Mouse (Mus musculus): ENCODE measurements around the gene Iqcg. TPM values are rescaled to one million over a fixed set of nuclear protein-coding genes. Genes with fewer than 3 reads are reported as not detected.

The Iqcg gene
- total and polyA plus RNA-seq, 3 experiments: 3.4 to 21.8 (median 7.3) TPM

GRCm38 (mm10) chr16:33015986-33016385 is 40.0 kb downstream of the Iqcg start:
- Histone ChIP-seq H3K4me2 (ENCODE audit: insufficient read depth, low read depth, poor library complexity, severe bottlenecking) (no peak overlapping the region), H3K9me3 (replicated peaks; ENCODE audit: low read length) (no peaks in the 10 kb centered on the region), H3K27ac (ENCODE audit: insufficient read depth, low read depth) (no peak overlapping the region), H3K4me1 (ENCODE audit: control insufficient read depth in 1 of 2, insufficient read depth in 2 of 2) (peaks cover 15 to 20% of the 10 kb centered on the region in 2 experiments), H3K79me2 (replicated peaks; ENCODE audit: control insufficient read depth, extremely low read depth, insufficient read depth, poor library complexity, severe bottlenecking) (no peaks in the 10 kb centered on the region), H3K4me3 (replicated peaks in 1 of 3; ENCODE audit: low read depth in 2 of 3, low read length in 2 of 3, poor library complexity in 1 of 3) (no peak overlapping the region), H3K36me3 (replicated peaks in 1 of 2; ENCODE audit: control insufficient read depth in 1 of 2, insufficient read depth in 1 of 2, low read length in 1 of 2) (peaks cover 24 to 79% of the 10 kb centered on the region in 2 experiments), H3K27me3 (replicated peaks) (no peaks in the 10 kb centered on the region), H3K9ac (ENCODE audit: insufficient read depth, low read depth) (no peak overlapping the region)
- no peak for TF ChIP-seq MAFK (IDR thresholded peaks at IDR 0.05; ENCODE audit: insufficient replicate concordance, low read length)
- no peak for TF ChIP-seq NRF1 (IDR thresholded peaks at IDR 0.05; ENCODE audit: low read depth, low read length)
- TF ChIP-seq USF2 (conservative IDR thresholded peaks at IDR 0.05; ENCODE audit: low read depth, low read length): no peak
- no peak for TF ChIP-seq ZMIZ1 (IDR thresholded peaks at IDR 0.05; ENCODE audit: low read depth, low read length)
- no peak for TF ChIP-seq MEF2A (IDR thresholded peaks at IDR 0.05; ENCODE audit: borderline replicate concordance, low read depth, low read length)
- no peak for TF ChIP-seq PAX5 (IDR thresholded peaks at IDR 0.05; ENCODE audit: low read length)
- no peak for TF ChIP-seq MAZ (IDR thresholded peaks at IDR 0.05; ENCODE audit: low read depth, low read length)
- no peak for TF ChIP-seq GABPA (IDR thresholded peaks at IDR 0.05; ENCODE audit: insufficient replicate concordance, low read depth, low read length)
- no peak for TF ChIP-seq USF1 (IDR thresholded peaks at IDR 0.05; ENCODE audit: low read depth, low read length)
- TF ChIP-seq KAT2A (IDR thresholded peaks at IDR 0.05; ENCODE audit: insufficient replicate concordance, low read length): no peak
- TF ChIP-seq IRF4 (IDR thresholded peaks at IDR 0.05; ENCODE audit: low read depth, low read length): no peak
- no peak for TF ChIP-seq POLR2A (IDR thresholded peaks at IDR 0.05; ENCODE audit: low read depth, low read length)
- in situ Hi-C loops (cut with MboI; ENCODE audit: low pct_ligation_motif_present, low pct_unique_long_range_greater_than_20kb, low sequenced_read_pairs) (no loop called here), dilution Hi-C loops (cut with MboI; ENCODE audit: extremely low pct_ligation_motif_present, extremely low pct_unique_long_range_greater_than_20kb, low sequenced_read_pairs) (no loop called here)
- DNase-seq (ENCODE audit: extremely low read depth): no peak

- H3K27me3 ChIP-seq (replicated peaks): no peaks in the 10 kb centered on the region
- no peaks in the 10 kb centered on the region for H3K9me3 ChIP-seq (replicated peaks; ENCODE audit: low read length)
- no peak overlapping the region for H3K27ac ChIP-seq (ENCODE audit: insufficient read depth, low read depth)
- no peaks in the 10 kb centered on the region for H3K79me2 ChIP-seq (replicated peaks; ENCODE audit: control insufficient read depth, extremely low read depth, insufficient read depth, poor library complexity, severe bottlenecking)
- H3K36me3 ChIP-seq (replicated peaks in 1 of 2; ENCODE audit: control insufficient read depth in 1 of 2, insufficient read depth in 1 of 2, low read length in 1 of 2): peaks cover 24 to 80% of the 10 kb centered on the region in 2 experiments
- peaks cover 15 to 20% of the 10 kb centered on the region in 2 experiments for H3K4me1 ChIP-seq (ENCODE audit: control insufficient read depth in 1 of 2, insufficient read depth in 2 of 2)
- dilution Hi-C loops (cut with MboI; ENCODE audit: extremely low pct_ligation_motif_present, extremely low pct_unique_long_range_greater_than_20kb, low sequenced_read_pairs): no loop called here
- no peak overlapping the region for H3K9ac ChIP-seq (ENCODE audit: insufficient read depth, low read depth)
- no peak overlapping the region for H3K4me2 ChIP-seq (ENCODE audit: insufficient read depth, low read depth, poor library complexity, severe bottlenecking)
- TF ChIP-seq MAX (IDR thresholded peaks at IDR 0.05; ENCODE audit: low read length): no peak
- no peak for TF ChIP-seq E2F4 (IDR thresholded peaks at IDR 0.05; ENCODE audit: insufficient replicate concordance, low read depth, low read length)
- TF ChIP-seq RCOR1 (conservative IDR thresholded peaks at IDR 0.05; ENCODE audit: low read depth, low read length): no peak
- TF ChIP-seq CHD1 (IDR thresholded peaks at IDR 0.05; ENCODE audit: low read depth, low read length): no peak
- TF ChIP-seq JUND (conservative IDR thresholded peaks at IDR 0.05; ENCODE audit: low read depth, low read length): no peak
- no peak for TF ChIP-seq MYC (IDR thresholded peaks at IDR 0.05; ENCODE audit: low read depth, low read length)
- TF ChIP-seq TBP (conservative IDR thresholded peaks at IDR 0.05; ENCODE audit: low read depth, low read length): no peak
- no peak for TF ChIP-seq ZNF384 (IDR thresholded peaks at IDR 0.05; ENCODE audit: low read depth, low read length)
- TF ChIP-seq MAZ (IDR thresholded peaks at IDR 0.05; ENCODE audit: low read depth, low read length): no peak
- no peak for TF ChIP-seq KAT2A (IDR thresholded peaks at IDR 0.05; ENCODE audit: insufficient replicate concordance, low read length)
- TF ChIP-seq IRF4 (IDR thresholded peaks at IDR 0.05; ENCODE audit: low read depth, low read length): no peak
- no peak for TF ChIP-seq JUN (IDR thresholded peaks at IDR 0.05; ENCODE audit: insufficient read depth, low read depth, low read length)
- no peak for TF ChIP-seq PAX5 (IDR thresholded peaks at IDR 0.05; ENCODE audit: low read length)
- TF ChIP-seq ELF1 (IDR thresholded peaks at IDR 0.05; ENCODE audit: low read depth, low read length): no peak
- DNase-seq (ENCODE audit: extremely low read depth): no peak
- in situ Hi-C loops (cut with MboI; ENCODE audit: low pct_ligation_motif_present, low pct_unique_long_range_greater_than_20kb, low sequenced_read_pairs): no loop called here
- no peak overlapping the region for H3K4me3 ChIP-seq (replicated peaks in 1 of 3; ENCODE audit: low read depth in 2 of 3, low read length in 2 of 3, poor library complexity in 1 of 3)
These were observed 40.6 kb downstream of the Iqcg start for GRCm38 (mm10) chr16:33015396-33015907.
